Mouse (Mus musculus) urinary bladder, postnatal 4 days (tissue): Measurements from ENCODE around the gene Tshz2.

Source experiments
- DNase-seq, 2 experiments: peaks; one replicate each; pipeline ENCODE4 v3.0.0; 2021 to 2022; ENCODE audit warnings: low spot score in 2 of 2

Gene Tshz2

DNA sequence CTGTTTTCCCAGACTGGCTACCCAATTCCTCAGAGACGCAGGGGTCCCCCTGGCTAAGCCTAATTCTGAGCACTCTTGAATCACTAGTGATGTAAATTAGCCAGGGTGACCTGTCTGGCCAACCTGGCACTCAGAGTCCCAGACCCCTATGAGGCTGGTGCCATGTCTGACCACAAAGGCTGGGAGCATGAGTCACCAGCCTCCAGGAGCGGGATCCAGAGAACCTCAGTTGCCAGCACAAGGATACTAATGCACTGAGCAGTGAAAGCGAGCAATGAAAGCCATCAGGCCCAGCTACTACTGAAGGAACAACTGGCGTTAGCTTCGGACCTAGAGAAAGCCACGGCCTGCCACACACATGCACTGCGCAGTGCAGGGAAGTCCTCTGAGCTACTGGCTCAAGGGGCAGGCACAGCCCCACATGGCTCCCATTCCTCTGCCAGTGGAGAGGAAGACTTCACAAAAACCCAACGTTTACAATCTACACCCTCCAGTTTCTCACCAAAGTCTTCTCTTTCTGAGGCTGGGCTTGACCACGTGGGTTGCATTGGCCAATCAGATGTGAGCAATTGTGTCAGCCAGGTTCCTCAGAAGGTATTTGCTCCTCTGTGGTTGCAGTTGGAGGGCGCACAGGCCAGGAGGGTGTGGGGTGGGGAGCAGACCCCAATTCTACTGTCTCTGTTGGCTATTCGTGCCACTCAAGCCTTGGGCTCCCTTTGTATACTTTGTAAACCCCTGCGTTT, 409.8 kb downstream of the Tshz2 start:
- DNase-seq, result no peak

DNA sequence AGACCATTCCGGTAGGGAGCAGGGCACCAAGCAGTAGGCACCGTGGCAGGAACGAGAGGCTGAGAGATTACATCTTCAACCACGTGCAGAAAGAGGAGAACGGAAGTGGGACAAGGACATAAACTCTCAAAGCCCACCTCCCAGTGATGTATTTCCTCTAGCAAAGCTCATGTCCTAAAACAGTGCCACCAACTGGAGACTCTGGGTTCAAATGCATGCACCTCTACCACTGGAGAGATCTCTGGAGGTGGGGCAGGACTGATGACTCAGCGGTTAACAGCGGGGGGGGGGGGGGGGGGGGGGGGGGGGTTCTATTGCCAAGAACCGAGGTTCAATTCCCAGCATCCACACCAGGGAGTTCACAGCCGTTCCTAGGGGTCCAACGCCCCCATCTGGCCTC, 410.5 kb downstream of the Tshz2 start:
- no peak for DNase-seq

DNA sequence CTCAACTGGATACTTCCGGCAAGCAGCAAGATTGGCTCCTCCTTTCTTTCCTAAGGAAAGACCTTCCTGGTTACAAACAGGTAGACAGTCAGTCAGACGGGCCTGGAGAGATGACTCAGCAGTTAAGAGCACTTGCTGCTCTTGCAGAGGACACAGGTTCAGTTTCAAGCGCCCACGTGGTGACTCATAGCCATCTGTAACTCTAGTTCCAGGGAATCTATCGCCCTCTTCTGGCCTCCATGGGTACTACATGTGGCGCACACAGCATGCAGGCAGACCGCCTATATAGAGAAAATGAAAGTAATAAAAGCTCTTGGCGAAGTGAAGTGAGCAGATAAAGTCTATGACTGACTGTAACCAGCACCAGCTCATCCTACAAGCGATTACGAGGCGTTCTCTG, 413.1 kb downstream of the Tshz2 start:
- DNase-seq, result no peak

DNA sequence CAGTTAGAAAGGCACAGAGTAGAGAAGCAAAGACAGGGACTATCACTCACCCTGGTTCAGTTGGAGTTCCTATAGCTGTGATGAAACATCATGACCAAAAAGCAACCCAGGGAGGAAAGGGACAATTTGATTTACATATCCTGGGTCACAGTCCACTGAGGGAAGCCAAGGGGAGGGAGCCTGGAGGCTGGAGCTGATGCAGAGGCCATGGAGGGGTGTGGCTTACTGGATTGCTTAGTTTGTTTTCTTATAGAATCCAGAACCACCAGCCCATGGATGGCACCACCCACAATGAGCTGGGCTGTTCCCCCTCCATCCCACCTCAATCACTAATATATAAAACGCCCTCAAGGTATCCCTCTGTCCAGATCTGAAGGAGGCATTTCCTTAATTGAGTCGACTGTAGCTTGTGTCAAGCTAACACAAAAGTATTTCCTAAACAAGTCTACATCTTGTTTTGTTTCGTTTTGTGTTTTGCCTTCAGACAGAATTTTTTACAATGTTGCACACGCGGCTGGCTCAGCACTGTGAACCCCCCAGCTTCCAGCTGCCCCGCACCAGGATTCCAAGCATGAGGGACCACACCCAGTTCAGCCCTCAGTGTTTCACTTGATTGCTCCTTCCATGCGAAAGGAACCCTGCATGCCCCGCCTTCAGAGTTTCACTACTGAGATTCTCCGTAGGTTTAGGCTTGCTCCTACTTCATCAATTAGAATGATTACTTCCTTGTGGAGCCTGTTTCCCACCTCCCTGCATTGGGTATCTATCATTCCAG, 413.7 kb downstream of the Tshz2 start:
- DNase-seq, result no peak

GRCm38 (mm10) chr2:170048831-170049230, 416.0 kb downstream of the Tshz2 start:
- no peak for DNase-seq

DNA sequence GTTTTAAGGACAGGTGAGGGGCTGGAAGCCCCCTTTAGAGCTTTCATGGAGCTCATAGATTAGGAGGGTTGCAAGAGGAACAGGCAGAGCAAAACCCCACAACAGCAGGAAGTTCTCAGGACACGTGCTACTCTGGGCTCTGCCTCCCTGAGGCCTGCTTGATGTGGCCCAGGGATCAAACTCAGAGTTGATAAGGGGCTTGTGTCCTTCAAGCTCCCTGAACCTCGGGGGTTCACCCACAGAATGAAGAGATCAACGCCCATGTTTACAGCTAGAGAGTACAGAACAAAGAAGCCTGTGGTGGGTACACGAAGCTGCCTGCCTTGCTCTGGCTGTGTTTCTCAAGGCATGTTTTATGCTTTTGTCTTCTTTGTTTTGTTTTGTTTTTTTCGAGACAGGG, 417.8 kb downstream of the Tshz2 start:
- DNase-seq, result no peak

DNA sequence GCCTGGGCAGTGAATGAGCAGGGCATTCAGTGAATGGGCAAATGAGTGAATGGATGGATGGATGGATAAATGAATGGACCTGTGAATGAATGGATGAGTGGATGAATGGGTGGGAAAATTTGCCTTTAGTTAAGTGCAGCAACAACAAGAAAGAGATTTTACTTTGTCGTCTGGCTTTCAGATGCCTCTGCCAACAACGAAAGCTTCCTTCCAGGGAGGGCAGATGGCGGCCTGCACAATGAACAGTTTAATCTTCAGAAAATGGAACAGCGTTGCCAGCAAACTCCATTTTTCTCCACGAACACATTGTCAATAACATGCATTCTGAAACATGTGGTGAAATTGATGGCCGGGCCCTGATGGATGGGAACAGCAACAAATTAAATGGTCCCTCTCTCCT, 418.6 kb downstream of the Tshz2 start:
- DNase-seq, result no peak

- no peak for DNase-seq
Measured at GRCm38 (mm10) chr2:170054943-170055342, 422.1 kb downstream of the Tshz2 start.

DNA sequence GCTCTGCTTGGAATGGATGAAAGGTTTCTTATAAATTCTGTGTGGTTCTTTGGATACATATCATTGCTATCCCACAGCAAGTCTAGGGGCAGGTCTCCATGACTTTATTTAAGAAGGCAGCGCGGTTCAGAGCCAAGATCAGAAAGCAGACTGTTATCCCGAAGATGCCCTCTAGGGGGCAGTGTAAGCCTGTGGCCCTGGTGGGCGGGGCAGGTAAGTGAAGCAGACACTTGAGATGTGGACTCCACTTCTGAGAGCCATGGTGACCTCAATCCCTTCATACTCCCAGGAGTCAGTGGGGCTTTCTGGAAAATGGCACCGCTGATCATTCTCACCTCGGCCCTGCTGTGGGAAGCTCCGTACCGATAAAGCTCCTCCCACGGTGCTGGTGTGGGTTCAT, 422.6 kb downstream of the Tshz2 start:
- no peak for DNase-seq

GRCm38 (mm10) chr2:170058774-170059173, 426.0 kb downstream of the Tshz2 start:
- DNase-seq, result no peak

GRCm38 (mm10) chr2:170060066-170060465, 427.3 kb downstream of the Tshz2 start:
- DNase-seq, result no peak

GRCm38 (mm10) chr2:170062378-170062777, 429.6 kb downstream of the Tshz2 start:
- no peak for DNase-seq

- no peak for DNase-seq
Measured at GRCm38 (mm10) chr2:170069976-170070375, 437.2 kb downstream of the Tshz2 start.

GRCm38 (mm10) chr2:170070641-170071241, 437.9 kb downstream of the Tshz2 start:
- peak in 1 of 2 experiments; percentile 55 for DNase-seq

DNA sequence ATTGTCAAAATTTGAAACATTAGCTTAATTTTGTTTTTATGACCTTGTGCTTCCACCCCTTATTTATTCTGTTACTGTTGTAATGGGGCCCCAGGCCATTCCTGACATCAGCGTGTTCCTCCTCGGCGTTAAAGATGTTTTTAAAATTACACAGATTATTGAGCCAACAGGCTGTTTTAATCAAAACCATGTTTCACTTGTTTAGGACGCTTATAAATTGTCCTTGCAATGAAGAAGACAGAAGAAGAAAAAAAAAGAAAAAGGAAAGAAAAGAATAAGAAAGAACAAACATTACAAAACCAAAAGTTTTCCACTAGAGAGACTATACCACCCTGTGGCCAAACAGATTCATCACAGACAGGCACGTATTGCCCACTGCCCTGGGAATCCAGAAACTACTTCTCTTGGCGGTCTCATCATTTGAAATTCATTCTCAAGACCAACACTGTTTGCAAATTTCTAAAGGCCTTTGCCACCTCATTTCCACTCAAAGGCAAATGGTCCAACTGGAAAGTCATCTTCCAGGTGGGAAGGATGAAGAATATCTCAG, 444.2 kb downstream of the Tshz2 start:
- DNase-seq, result no peak

DNA sequence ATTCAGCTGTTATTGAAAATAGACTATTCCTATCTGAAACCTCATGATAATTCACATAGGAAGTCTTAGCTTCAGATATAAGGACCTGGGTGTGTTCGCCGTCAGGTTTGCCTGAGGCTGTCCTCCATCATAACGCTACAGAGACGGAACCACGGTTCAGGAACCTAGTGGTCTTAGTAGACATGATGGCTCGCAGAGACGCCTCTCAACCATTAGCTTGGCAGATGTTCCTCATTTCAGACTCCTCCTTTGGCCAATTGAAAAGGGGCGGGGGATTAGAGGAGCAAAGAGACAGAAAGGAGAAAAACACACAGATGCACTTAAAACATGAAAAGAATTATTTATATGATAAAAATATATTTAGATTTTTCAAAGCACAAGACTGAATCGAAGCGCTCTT, 445.2 kb downstream of the Tshz2 start:
- no peak for DNase-seq

DNA sequence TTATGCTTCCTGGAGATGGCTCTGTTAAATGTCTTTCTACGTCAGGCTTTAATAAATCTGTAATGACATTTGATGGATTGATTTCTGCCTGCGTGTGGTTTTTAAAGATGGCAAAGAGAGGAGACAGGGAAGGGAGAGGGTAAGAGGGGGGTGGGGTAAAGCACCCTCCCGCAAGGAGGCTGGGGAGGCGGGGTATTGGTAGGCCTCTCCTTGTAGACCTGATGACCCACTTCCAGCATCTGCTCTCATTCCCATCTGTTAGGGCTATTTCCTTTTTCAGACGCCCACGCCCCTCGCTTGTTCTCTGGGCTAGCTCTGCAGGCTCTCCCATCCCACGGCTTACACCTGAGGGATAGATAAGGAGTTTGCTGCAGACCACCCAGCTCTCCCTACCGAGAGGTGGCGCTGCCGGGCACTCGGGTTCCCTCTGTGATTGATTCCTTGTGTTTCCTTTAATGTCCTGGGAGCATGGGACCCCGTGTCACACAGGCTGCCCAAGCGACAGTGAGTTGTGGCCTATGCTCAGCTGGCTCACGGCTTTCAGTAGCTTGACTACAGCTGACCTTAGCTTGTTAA, 445.7 kb downstream of the Tshz2 start:
- DNase-seq, result no peak

- no peak for DNase-seq
Measured at GRCm38 (mm10) chr2:170091563-170092443, 459.0 kb downstream of the Tshz2 start.

DNA sequence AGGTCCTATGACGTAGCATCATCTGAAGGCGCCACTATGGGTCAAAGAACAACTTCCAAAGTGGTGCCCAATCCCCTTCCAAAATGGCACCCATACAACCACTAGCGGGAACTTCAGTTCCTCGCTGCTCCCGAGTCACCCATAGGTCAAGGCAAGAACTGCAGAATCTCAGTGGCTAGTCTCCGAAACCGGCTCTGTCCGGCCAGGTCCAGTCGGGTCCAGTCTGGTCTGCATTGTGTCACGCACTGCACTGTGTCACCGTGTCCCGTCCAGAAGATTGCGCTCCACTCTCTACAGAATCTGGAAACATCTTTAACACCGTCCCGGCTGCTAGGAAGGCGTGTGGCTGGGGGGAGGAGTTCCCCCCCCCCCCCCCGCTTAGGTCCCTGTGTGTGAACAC, 461.4 kb downstream of the Tshz2 start:
- no peak for DNase-seq

DNA sequence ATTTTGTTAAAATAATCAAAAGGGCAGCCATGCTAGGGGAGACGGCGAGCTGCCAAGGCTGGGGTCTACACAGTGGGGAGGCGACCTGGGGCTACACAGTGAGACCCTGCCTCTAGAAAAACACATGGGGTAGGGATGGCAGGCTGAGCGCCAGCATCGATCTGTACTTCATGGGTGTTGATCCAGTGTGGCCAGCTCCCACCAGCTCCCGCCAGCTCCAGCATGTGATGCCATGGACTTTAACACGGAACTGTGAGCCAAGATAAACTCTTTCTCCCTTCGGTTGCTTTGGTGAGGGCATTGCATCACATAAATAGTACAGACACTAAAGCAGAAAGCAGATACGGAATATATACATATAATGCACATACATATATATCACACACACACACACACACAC, 462.1 kb downstream of the Tshz2 start:
- DNase-seq, result no peak

DNA sequence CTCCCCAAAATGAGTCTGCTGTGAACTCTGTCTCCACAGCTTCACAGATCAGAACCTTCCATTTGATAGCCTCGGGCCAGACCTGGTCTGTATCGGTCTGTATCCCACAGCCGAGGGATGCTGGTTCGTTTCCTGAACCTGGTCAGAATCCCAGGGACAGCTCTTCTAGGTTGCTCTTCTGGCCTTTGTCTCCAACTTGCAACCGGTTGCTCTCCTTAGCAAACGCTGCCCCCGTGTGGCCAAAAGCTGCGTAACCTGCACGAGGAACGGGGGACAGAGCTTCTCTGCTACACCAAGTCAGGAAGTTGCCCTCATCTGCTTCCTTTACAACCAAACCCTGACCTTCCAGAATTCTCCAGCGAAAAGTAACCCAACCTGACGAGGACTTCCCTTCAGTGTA, 468.3 kb downstream of the Tshz2 start:
- DNase-seq, result peak; percentile 86 to 97
